Mouse (Mus musculus): ENCODE measurements around the gene Dcps. TPM values are rescaled to one million over a fixed set of nuclear protein-coding genes. Genes with fewer than 3 reads are reported as not detected.

Gene Dcps
- polyA plus RNA-seq, 1 experiment from 2014 or later: 81.0 TPM

- WGBS: 87% methylated on average over 16 of the region's 16 CpGs
- no peaks in the 10 kb centered on the region for H3K4me1 ChIP-seq (ENCODE audit: control insufficient read depth, insufficient read depth, low read length)
- no peak overlapping the region for H3K9ac ChIP-seq (replicated peaks; ENCODE audit: low read length)
- ATAC-seq (ENCODE audit: low FRiP score, low TSS enrichment) (no peak), DNase-seq (no peak)
- H3K4me2 ChIP-seq (ENCODE audit: low read length): no peak overlapping the region
- H3K4me3 ChIP-seq (replicated peaks; ENCODE audit: low read depth, low read length): no peak overlapping the region
- no peaks in the 10 kb centered on the region for H3K9me3 ChIP-seq (ENCODE audit: control insufficient read depth, low read length)
- no peaks in the 10 kb centered on the region for H3K27me3 ChIP-seq (ENCODE audit: control insufficient read depth, insufficient read depth, low read length)
- no peak overlapping the region for H3K27ac ChIP-seq (replicated peaks; ENCODE audit: low read depth, low read length)
- peaks cover 19% of the 10 kb centered on the region for H3K36me3 ChIP-seq (ENCODE audit: control insufficient read depth, insufficient read depth, low read length)
Measured at GRCm38 (mm10) chr9:35131637-35132397, 44.0 kb downstream of the Dcps start.

- DNase-seq (no peak), ATAC-seq (ENCODE audit: low FRiP score, low TSS enrichment) (no peak)
- Histone ChIP-seq H3K4me2 (ENCODE audit: low read length) (no peak overlapping the region), H3K9ac (replicated peaks; ENCODE audit: low read length) (no peak overlapping the region), H3K4me3 (replicated peaks; ENCODE audit: low read depth, low read length) (no peak overlapping the region), H3K4me1 (ENCODE audit: control insufficient read depth, insufficient read depth, low read length) (no peaks in the 10 kb centered on the region), H3K9me3 (ENCODE audit: control insufficient read depth, low read length) (no peaks in the 10 kb centered on the region), H3K27ac (replicated peaks; ENCODE audit: low read depth, low read length) (no peak overlapping the region), H3K27me3 (ENCODE audit: control insufficient read depth, insufficient read depth, low read length) (no peaks in the 10 kb centered on the region), H3K36me3 (ENCODE audit: control insufficient read depth, insufficient read depth, low read length) (peaks cover 29% of the 10 kb centered on the region)
- 90% methylated on average over 9 of the region's 9 CpGs for WGBS
Measured at GRCm38 (mm10) chr9:35128995-35129418, 46.9 kb downstream of the Dcps start.

- Histone ChIP-seq H3K36me3 (ENCODE audit: control insufficient read depth, insufficient read depth, low read length) (peaks cover 29% of the 10 kb centered on the region), H3K27me3 (ENCODE audit: control insufficient read depth, insufficient read depth, low read length) (no peaks in the 10 kb centered on the region), H3K4me1 (ENCODE audit: control insufficient read depth, insufficient read depth, low read length) (no peaks in the 10 kb centered on the region), H3K4me3 (replicated peaks; ENCODE audit: low read depth, low read length) (no peak overlapping the region), H3K4me2 (ENCODE audit: low read length) (no peak overlapping the region), H3K9ac (replicated peaks; ENCODE audit: low read length) (no peak overlapping the region), H3K27ac (replicated peaks; ENCODE audit: low read depth, low read length) (no peak overlapping the region), H3K9me3 (ENCODE audit: control insufficient read depth, low read length) (no peaks in the 10 kb centered on the region)
- DNase-seq (no peak), ATAC-seq (ENCODE audit: low FRiP score, low TSS enrichment) (no peak)
- WGBS: 95% methylated on average over 3 of the region's 3 CpGs
Measured at GRCm38 (mm10) chr9:35128564-35128963, 47.3 kb downstream of the Dcps start.

- WGBS: 96% methylated on average over 5 of the region's 5 CpGs
- Histone ChIP-seq H3K36me3 (ENCODE audit: control insufficient read depth, insufficient read depth, low read length) (peaks cover 29% of the 10 kb centered on the region), H3K27me3 (ENCODE audit: control insufficient read depth, insufficient read depth, low read length) (no peaks in the 10 kb centered on the region), H3K9ac (replicated peaks; ENCODE audit: low read length) (no peak overlapping the region), H3K4me2 (ENCODE audit: low read length) (no peak overlapping the region), H3K9me3 (ENCODE audit: control insufficient read depth, low read length) (no peaks in the 10 kb centered on the region), H3K4me3 (replicated peaks; ENCODE audit: low read depth, low read length) (no peak overlapping the region), H3K4me1 (ENCODE audit: control insufficient read depth, insufficient read depth, low read length) (no peaks in the 10 kb centered on the region), H3K27ac (replicated peaks; ENCODE audit: low read depth, low read length) (no peak overlapping the region)
- ATAC-seq (ENCODE audit: low FRiP score, low TSS enrichment) (no peak), DNase-seq (no peak)
Measured at GRCm38 (mm10) chr9:35127561-35127960, 48.3 kb downstream of the Dcps start.

- WGBS: 90% methylated on average over 6 of the region's 6 CpGs
- DNase-seq (no peak), ATAC-seq (ENCODE audit: low FRiP score, low TSS enrichment) (no peak)
- Histone ChIP-seq H3K4me2 (ENCODE audit: low read length) (no peak overlapping the region), H3K27ac (replicated peaks; ENCODE audit: low read depth, low read length) (no peak overlapping the region), H3K9ac (replicated peaks; ENCODE audit: low read length) (no peak overlapping the region), H3K4me3 (replicated peaks; ENCODE audit: low read depth, low read length) (no peak overlapping the region), H3K36me3 (ENCODE audit: control insufficient read depth, insufficient read depth, low read length) (peaks cover 29% of the 10 kb centered on the region), H3K9me3 (ENCODE audit: control insufficient read depth, low read length) (no peaks in the 10 kb centered on the region), H3K27me3 (ENCODE audit: control insufficient read depth, insufficient read depth, low read length) (no peaks in the 10 kb centered on the region), H3K4me1 (ENCODE audit: control insufficient read depth, insufficient read depth, low read length) (no peaks in the 10 kb centered on the region)
Measured at GRCm38 (mm10) chr9:35127147-35127546, 48.7 kb downstream of the Dcps start.

- no peak overlapping the region for H3K4me3 ChIP-seq (replicated peaks; ENCODE audit: low read depth, low read length)
- H3K4me2 ChIP-seq (ENCODE audit: low read length): no peak overlapping the region
- peaks cover 29% of the 10 kb centered on the region for H3K36me3 ChIP-seq (ENCODE audit: control insufficient read depth, insufficient read depth, low read length)
- H3K27me3 ChIP-seq (ENCODE audit: control insufficient read depth, insufficient read depth, low read length): no peaks in the 10 kb centered on the region
- H3K9ac ChIP-seq (replicated peaks; ENCODE audit: low read length): no peak overlapping the region
- ATAC-seq (ENCODE audit: low FRiP score, low TSS enrichment): no peak
- WGBS: 98% methylated on average over 8 of the region's 8 CpGs
- H3K27ac ChIP-seq (replicated peaks; ENCODE audit: low read depth, low read length): no peak overlapping the region
- H3K9me3 ChIP-seq (ENCODE audit: control insufficient read depth, low read length): no peaks in the 10 kb centered on the region
- DNase-seq: no peak
- H3K4me1 ChIP-seq (ENCODE audit: control insufficient read depth, insufficient read depth, low read length): no peaks in the 10 kb centered on the region
Measured at GRCm38 (mm10) chr9:35124678-35124955, 51.2 kb downstream of the Dcps start.

- Histone ChIP-seq H3K27ac (replicated peaks; ENCODE audit: low read depth, low read length) (no peak overlapping the region), H3K4me3 (replicated peaks; ENCODE audit: low read depth, low read length) (no peak overlapping the region), H3K4me1 (ENCODE audit: control insufficient read depth, insufficient read depth, low read length) (no peaks in the 10 kb centered on the region), H3K9ac (replicated peaks; ENCODE audit: low read length) (no peak overlapping the region), H3K27me3 (ENCODE audit: control insufficient read depth, insufficient read depth, low read length) (no peaks in the 10 kb centered on the region), H3K4me2 (ENCODE audit: low read length) (no peak overlapping the region), H3K9me3 (ENCODE audit: control insufficient read depth, low read length) (no peaks in the 10 kb centered on the region), H3K36me3 (ENCODE audit: control insufficient read depth, insufficient read depth, low read length) (peaks cover 24% of the 10 kb centered on the region)
- no peak for ATAC-seq (ENCODE audit: low FRiP score, low TSS enrichment)
- WGBS: 93% methylated on average over 11 of the region's 11 CpGs
- DNase-seq: no peak
Measured at GRCm38 (mm10) chr9:35123804-35124677, 51.8 kb downstream of the Dcps start.

- Histone ChIP-seq H3K9ac (replicated peaks; ENCODE audit: low read length) (no peak overlapping the region), H3K9me3 (ENCODE audit: control insufficient read depth, low read length) (no peaks in the 10 kb centered on the region), H3K27me3 (ENCODE audit: control insufficient read depth, insufficient read depth, low read length) (no peaks in the 10 kb centered on the region), H3K27ac (replicated peaks; ENCODE audit: low read depth, low read length) (no peak overlapping the region), H3K4me1 (ENCODE audit: control insufficient read depth, insufficient read depth, low read length) (no peaks in the 10 kb centered on the region), H3K4me2 (ENCODE audit: low read length) (no peak overlapping the region), H3K36me3 (ENCODE audit: control insufficient read depth, insufficient read depth, low read length) (peaks cover 18% of the 10 kb centered on the region), H3K4me3 (replicated peaks; ENCODE audit: low read depth, low read length) (no peak overlapping the region)
- DNase-seq: no peak
- ATAC-seq (ENCODE audit: low FRiP score, low TSS enrichment): no peak
- 77% methylated on average over 2 of the region's 2 CpGs for WGBS
Measured at GRCm38 (mm10) chr9:35123456-35123803, 52.4 kb downstream of the Dcps start.

Data from midbrain, embryonic 14.5 days (tissue).